Mouse (Mus musculus) gastrocnemius, adult 2 months (tissue): Measurements from ENCODE around the gene Saal1. TPM values are rescaled to one million over a fixed set of nuclear protein-coding genes. Genes with fewer than 3 reads are reported as not detected.
"Not testable (repeated sequence)": the region's sequence is repeated elsewhere in the genome, so short reads cannot be mapped to it uniquely, and the experiment has no call there.

Experiments
- DNase-seq: peaks from one replicate; pipeline ENCODE4 v3.0.0; 2022
- H3K27ac ChIP-seq: fragments of 200-600 bp; 2 replicates; pipeline ENCODE4 v1.8.1; 2022; ENCODE audit warnings: mild to moderate bottlenecking
- H3K4me3 ChIP-seq: fragments of 200-600 bp; 2 replicates; pipeline ENCODE4 v1.8.1; 2022; ENCODE audit warnings: mild to moderate bottlenecking, moderate library complexity
- CTCF ChIP-seq: fragments of 200-600 bp; IDR thresholded peaks from 2 replicates; pipeline ENCODE4 v1.8.1; 2022; ENCODE audit warnings: antibody characterized with exemption, mild to moderate bottlenecking, moderate library complexity
- intact Hi-C: fragments of 180-260 bp; cut with DNase I; formaldehyde crosslinking; loops from one replicate; pipeline ENCODE4 v1.15.1; 2025
- total RNA-seq, 2 experiments: library from RNA; stranded (reverse); gene quantifications; 2 replicates each; pipeline ENCODE4 v1.2.3; 2021

Saal1 gene
- total RNA-seq, 2 experiments from 2014 or later = 2.7 to 3.3 TPM

GRCm38 (mm10) chr7:46723354-46723753, 12.9 kb upstream of the Saal1 start:
- TF ChIP-seq CTCF = no peak
- no peak overlapping the region for H3K27ac ChIP-seq
- H3K4me3 ChIP-seq = no peak overlapping the region
- intact Hi-C loops = no loop called here
- no peak for DNase-seq

GRCm38 (mm10) chr7:46720460-46720859, 10.0 kb upstream of the Saal1 start:
- TF ChIP-seq CTCF = no peak
- H3K27ac ChIP-seq = peak overlapping the region; percentile 69

GRCm38 (mm10) chr7:46719526-46719925, 9.0 kb upstream of the Saal1 start:
- Histone ChIP-seq H3K27ac (peak overlapping the region; percentile 69; the same call in 1 of the 2 replicates), H3K4me3 (no peak overlapping the region)
- intact Hi-C loops = no loop called here
- no peak for TF ChIP-seq CTCF
- DNase-seq = peak; percentile 75

More at GRCm38 (mm10) chr7:46720460-46720859, 10.0 kb upstream of the Saal1 start:
- no peak for DNase-seq
- intact Hi-C loops = loop anchor here (2.0 kb wide), 1 partner anchor 24 kb away; no protein-coding TSS in a partner anchor
- no peak overlapping the region for H3K4me3 ChIP-seq

- no peak overlapping the region for H3K27ac ChIP-seq
- no peak for DNase-seq
- no peak overlapping the region for H3K4me3 ChIP-seq
- no peak for TF ChIP-seq CTCF
- intact Hi-C loops = no loop called here
These were observed 8.3 kb upstream of the Saal1 start for GRCm38 (mm10) chr7:46718591-46719270.

- intact Hi-C loops = no loop called here
- H3K4me3 ChIP-seq = no peak overlapping the region
- peak overlapping the region; percentile 20; the same call in 1 of the 2 replicates for H3K27ac ChIP-seq
- DNase-seq = peak; percentile 32
- TF ChIP-seq CTCF = no peak
These were observed 6.4 kb upstream of the Saal1 start for GRCm38 (mm10) chr7:46716897-46717296.

- DNase-seq = no peak
- H3K4me3 ChIP-seq = no peak within 1 kb of the TSS
- no peak for TF ChIP-seq CTCF
- intact Hi-C loops = loop anchor here (1.0 kb wide), 1 partner anchor 52 kb away; no protein-coding TSS in a partner anchor
- H3K27ac ChIP-seq = 0 out of 2 replicates have a peak within 1 kb of the TSS, but pooled peaks have one; percentile 20
These were observed 5.1 kb upstream of the Saal1 start, which contains the start of gene Saa3 for GRCm38 (mm10) chr7:46715600-46715999. Gene Saa3, minus strand, starts transcription at chr7:46715700.

- intact Hi-C loops = no loop called here
- no peak overlapping the region for H3K27ac ChIP-seq
- H3K4me3 ChIP-seq = no peak overlapping the region
- peak; percentile 64 for DNase-seq
- TF ChIP-seq CTCF = peak; percentile 97
These were observed 4.0 kb upstream of the Saal1 start for GRCm38 (mm10) chr7:46714518-46714917.

- TF ChIP-seq CTCF = no peak
- Histone ChIP-seq H3K4me3 (no peak overlapping the region), H3K27ac (no peak overlapping the region)
- no peak for DNase-seq
- intact Hi-C loops = no loop called here
These were observed 1.8 kb upstream of the Saal1 start for GRCm38 (mm10) chr7:46712250-46712649.

GRCm38 (mm10) chr7:46700521-46701025, 9.9 kb downstream of the Saal1 start:
- DNase-seq = no peak
- H3K4me3 ChIP-seq = no peak overlapping the region
- TF ChIP-seq CTCF = no peak
- no peak overlapping the region for H3K27ac ChIP-seq
- intact Hi-C loops = no loop called here

GRCm38 (mm10) chr7:46696754-46697153, 13.7 kb downstream of the Saal1 start:
- intact Hi-C loops = no loop called here
- no peak overlapping the region for H3K27ac ChIP-seq
- H3K4me3 ChIP-seq = no peak overlapping the region

GRCm38 (mm10) chr7:46686827-46687226, 23.7 kb downstream of the Saal1 start:
- TF ChIP-seq CTCF = no peak
- no peak overlapping the region for H3K27ac ChIP-seq
- DNase-seq = no peak
- intact Hi-C loops = no loop called here
- H3K4me3 ChIP-seq = no peak overlapping the region

More at GRCm38 (mm10) chr7:46696754-46697153, 13.7 kb downstream of the Saal1 start:
- no peak for DNase-seq
- TF ChIP-seq CTCF = no peak

- TF ChIP-seq CTCF = no peak
- Histone ChIP-seq H3K27ac (no peak overlapping the region), H3K4me3 (no peak overlapping the region)
- DNase-seq = no peak
- intact Hi-C loops = no loop called here
These were observed 29.7 kb downstream of the Saal1 start for GRCm38 (mm10) chr7:46680732-46681131.

GRCm38 (mm10) chr7:46679044-46679443, 31.4 kb downstream of the Saal1 start:
- DNase-seq, H3K27ac ChIP-seq, intact Hi-C loops, H3K4me3 ChIP-seq: not testable (repeated sequence)
